Mouse (Mus musculus) heart, postnatal 0 days (tissue): Measurements from ENCODE around the gene Acvrl1.

Source experiments
- CTCF ChIP-seq: IDR thresholded peaks from 2 replicates; pipeline ENCODE4 v1.5.1; 2016; ENCODE audit warnings: antibody characterized with exemption, control low read depth, low read depth
- EP300 ChIP-seq: IDR thresholded peaks from 2 replicates; pipeline ENCODE4 v1.6.1; 2016; ENCODE audit warnings: antibody characterized with exemption, low read depth

- TF ChIP-seq CTCF (no peak), EP300 (no peak)
Observed at GRCm38 (mm10) chr15:101122290-101122589, 6.1 kb upstream of the Acvrl1 start.
